Mouse (Mus musculus) erythroblast, embryonic 14.5 days (primary cell): ENCODE measurements around the gene Spata5.

Source experiments
- GATA1 ChIP-seq: IDR thresholded peaks from 2 replicates; pipeline ENCODE4 v1.6.1; 2012; ENCODE audit warnings: low read length, inconsistent platforms, mixed read lengths
- TAL1 ChIP-seq: IDR thresholded peaks from 3 replicates; pipeline ENCODE4 v1.6.1; 2012; ENCODE audit warnings: low read length, inconsistent platforms, mixed read lengths

DNA sequence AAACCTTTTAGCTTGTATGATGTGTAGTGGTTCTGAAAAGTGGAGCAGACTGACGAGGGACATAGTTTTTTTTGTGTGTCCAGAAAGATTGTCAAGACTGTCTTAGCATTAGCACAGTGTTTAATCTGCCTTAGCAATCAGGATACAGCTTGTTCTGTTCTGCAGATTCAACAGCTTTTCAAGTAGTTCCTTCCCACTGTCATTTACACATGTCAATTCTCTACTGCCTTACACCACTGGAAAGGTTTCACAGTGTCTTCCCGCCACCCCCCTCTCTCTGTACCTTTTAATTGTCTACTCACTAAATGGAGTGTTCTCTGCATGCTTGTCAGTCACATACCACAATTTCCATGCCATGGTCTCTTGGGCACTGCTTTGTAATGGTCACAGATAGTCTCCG is 1.5 kb downstream of the Spata5 start:
- TF ChIP-seq TAL1 = no peak
- no peak for TF ChIP-seq GATA1
